Mouse (Mus musculus): ENCODE results near the gene Arhgef28. TPM values are rescaled to one million over a fixed set of nuclear protein-coding genes. Genes with fewer than 3 reads are reported as not detected.

Gene Arhgef28
- polyA plus RNA-seq, 2 experiments: 0.11 to 0.52 TPM

DNA sequence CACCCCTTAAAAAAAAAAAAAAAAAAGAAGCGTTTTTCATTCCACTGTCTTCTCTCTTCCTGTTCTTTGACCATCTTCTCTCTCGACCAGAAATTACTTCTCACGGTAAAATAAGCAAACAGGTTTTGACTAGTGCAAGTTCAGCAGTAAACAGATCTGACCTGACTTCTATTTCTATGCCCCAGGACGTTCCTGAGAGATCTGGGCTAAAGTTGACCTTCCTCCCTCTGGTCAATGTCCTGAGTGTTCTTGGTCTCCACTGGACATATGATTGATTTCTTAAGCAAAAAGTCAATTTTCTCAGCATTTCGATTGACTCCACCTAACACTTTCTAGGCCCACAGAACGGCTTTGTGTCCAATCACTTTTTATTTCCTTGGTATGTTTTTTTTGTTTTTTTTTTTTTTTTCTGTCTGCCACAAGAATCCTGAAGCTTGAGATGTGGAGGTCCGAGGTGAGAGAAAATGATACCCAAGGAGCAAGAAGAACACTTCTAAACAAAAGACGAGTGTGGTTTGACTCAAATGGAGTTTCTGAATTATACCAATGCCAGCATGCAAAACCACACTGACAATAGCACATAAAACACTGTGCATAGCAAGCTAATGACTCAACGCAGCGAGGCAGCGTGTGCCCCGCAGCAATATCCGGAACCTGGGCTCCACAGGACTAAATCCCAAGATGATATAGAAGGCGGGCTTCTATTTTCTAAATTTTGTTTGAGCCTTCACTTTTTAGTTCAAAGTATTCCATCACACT lies 278.7 kb downstream of the Arhgef28 start:
- H3K9me3 ChIP-seq (ENCODE audit: control insufficient read depth, low read length): no peaks in the 10 kb centered on the region
- no peak overlapping the region for H3K9ac ChIP-seq (replicated peaks)
- no peaks in the 10 kb centered on the region for H3K4me1 ChIP-seq (replicated peaks; ENCODE audit: control insufficient read depth in 2 of 2, insufficient read depth in 2 of 2, low read length in 1 of 2)
- no peak for DNase-seq (ENCODE audit: low read depth in 3 of 3, low spot score in 3 of 3)
- H3K36me3 ChIP-seq (replicated peaks; ENCODE audit: control insufficient read depth, insufficient read depth, low read depth): no peaks in the 10 kb centered on the region
- no peak for ATAC-seq (ENCODE audit: insufficient read depth)
- TF ChIP-seq EP300 (IDR thresholded peaks at IDR 0.05; ENCODE audit: low read depth): no peak
- no peak for TF ChIP-seq CTCF (IDR thresholded peaks at IDR 0.05; ENCODE audit: low read depth)
- H3K27ac ChIP-seq: no peak overlapping the region
- H3K27me3 ChIP-seq (ENCODE audit: control insufficient read depth, insufficient read depth, low read length): no peaks in the 10 kb centered on the region
- no peak overlapping the region for H3K4me2 ChIP-seq (ENCODE audit: low read depth)
- WGBS (ENCODE audit: insufficient replicate concordance): 24% methylated on average over 14 of the region's 14 CpGs
- no peak overlapping the region for H3K4me3 ChIP-seq (ENCODE audit: insufficient read depth in 1 of 2, low read depth in 2 of 2, low read length in 2 of 2)

DNA sequence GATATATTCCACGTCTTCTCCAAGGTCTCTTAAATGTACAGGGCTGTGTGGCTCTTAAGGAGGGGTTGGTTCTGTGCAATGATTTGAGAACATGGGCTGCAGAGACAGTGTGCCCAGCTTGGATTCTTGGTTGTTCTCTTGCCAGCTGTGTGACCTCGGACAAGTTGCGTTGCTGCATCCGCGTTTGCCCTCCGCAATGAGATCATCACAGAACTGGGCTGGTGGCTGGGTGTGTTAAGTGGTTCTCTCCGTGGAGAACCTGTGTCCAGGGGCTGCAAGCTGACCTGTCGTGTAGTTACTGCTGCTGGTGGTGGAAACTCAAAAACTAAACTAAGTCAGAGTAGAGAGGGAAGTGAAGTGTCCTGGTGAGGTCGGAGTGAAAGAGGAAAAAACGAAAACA lies 279.9 kb downstream of the Arhgef28 start:
- TF ChIP-seq CTCF (IDR thresholded peaks at IDR 0.05; ENCODE audit: low read depth): no peak
- no peak for DNase-seq (ENCODE audit: low read depth in 3 of 3, low spot score in 3 of 3)
- Histone ChIP-seq H3K4me1 (replicated peaks; ENCODE audit: control insufficient read depth in 2 of 2, insufficient read depth in 2 of 2, low read length in 1 of 2) (no peaks in the 10 kb centered on the region), H3K4me3 (ENCODE audit: insufficient read depth in 1 of 2, low read depth in 2 of 2, low read length in 2 of 2) (no peak overlapping the region), H3K4me2 (ENCODE audit: low read depth) (no peak overlapping the region), H3K9ac (replicated peaks) (no peak overlapping the region), H3K9me3 (ENCODE audit: control insufficient read depth, low read length) (no peaks in the 10 kb centered on the region), H3K27me3 (ENCODE audit: control insufficient read depth, insufficient read depth, low read length) (no peaks in the 10 kb centered on the region), H3K36me3 (replicated peaks; ENCODE audit: control insufficient read depth, insufficient read depth, low read depth) (no peaks in the 10 kb centered on the region), H3K27ac (no peak overlapping the region)
- WGBS (ENCODE audit: insufficient replicate concordance): 62% methylated on average over 10 of the region's 10 CpGs
- no peak for ATAC-seq (ENCODE audit: insufficient read depth)

- no peak overlapping the region for H3K9ac ChIP-seq (replicated peaks)
- TF ChIP-seq EP300 (IDR thresholded peaks at IDR 0.05; ENCODE audit: low read depth): no peak
- TF ChIP-seq CTCF (IDR thresholded peaks at IDR 0.05; ENCODE audit: low read depth): no peak
- 71% methylated on average over 5 of the region's 5 CpGs for WGBS (ENCODE audit: insufficient replicate concordance)
- no peaks in the 10 kb centered on the region for H3K27me3 ChIP-seq (ENCODE audit: control insufficient read depth, insufficient read depth, low read length)
- H3K36me3 ChIP-seq (replicated peaks; ENCODE audit: control insufficient read depth, insufficient read depth, low read depth): no peaks in the 10 kb centered on the region
- H3K27ac ChIP-seq: no peak overlapping the region
- H3K9me3 ChIP-seq (ENCODE audit: control insufficient read depth, low read length): no peaks in the 10 kb centered on the region
- ATAC-seq (ENCODE audit: insufficient read depth) (no peak), DNase-seq (ENCODE audit: low read depth in 3 of 3, low spot score in 3 of 3) (no peak)
- no peak overlapping the region for H3K4me3 ChIP-seq (ENCODE audit: insufficient read depth in 1 of 2, low read depth in 2 of 2, low read length in 2 of 2)
- no peaks in the 10 kb centered on the region for H3K4me1 ChIP-seq (replicated peaks; ENCODE audit: control insufficient read depth in 2 of 2, insufficient read depth in 2 of 2, low read length in 1 of 2)
- H3K4me2 ChIP-seq (ENCODE audit: low read depth): no peak overlapping the region
These were observed 283.2 kb downstream of the Arhgef28 start for GRCm38 (mm10) chr13:97923009-97923408.

GRCm38 (mm10) chr13:97919590-97919989 lies 286.6 kb downstream of the Arhgef28 start:
- no peaks in the 10 kb centered on the region for H3K9me3 ChIP-seq (ENCODE audit: control insufficient read depth, low read length)
- H3K4me2 ChIP-seq (ENCODE audit: low read depth): no peak overlapping the region
- TF ChIP-seq CTCF (IDR thresholded peaks at IDR 0.05; ENCODE audit: low read depth) (no peak), EP300 (IDR thresholded peaks at IDR 0.05; ENCODE audit: low read depth) (no peak)
- no peaks in the 10 kb centered on the region for H3K27me3 ChIP-seq (ENCODE audit: control insufficient read depth, insufficient read depth, low read length)
- no peak overlapping the region for H3K4me3 ChIP-seq (ENCODE audit: insufficient read depth in 1 of 2, low read depth in 2 of 2, low read length in 2 of 2)
- no peak for ATAC-seq (ENCODE audit: insufficient read depth)
- H3K36me3 ChIP-seq (replicated peaks; ENCODE audit: control insufficient read depth, insufficient read depth, low read depth): no peaks in the 10 kb centered on the region
- no peak overlapping the region for H3K9ac ChIP-seq (replicated peaks)
- H3K27ac ChIP-seq: no peak overlapping the region
- WGBS (ENCODE audit: insufficient replicate concordance): 72% methylated on average over 8 of the region's 8 CpGs
- H3K4me1 ChIP-seq (replicated peaks; ENCODE audit: control insufficient read depth in 2 of 2, insufficient read depth in 2 of 2, low read length in 1 of 2): no peaks in the 10 kb centered on the region
- no peak for DNase-seq (ENCODE audit: low read depth in 3 of 3, low spot score in 3 of 3)

- H3K9me3 ChIP-seq (ENCODE audit: control insufficient read depth, low read length): no peaks in the 10 kb centered on the region
- ATAC-seq (ENCODE audit: insufficient read depth): no peak
- H3K27me3 ChIP-seq (ENCODE audit: control insufficient read depth, insufficient read depth, low read length): no peaks in the 10 kb centered on the region
- no peaks in the 10 kb centered on the region for H3K4me1 ChIP-seq (replicated peaks; ENCODE audit: control insufficient read depth in 2 of 2, insufficient read depth in 2 of 2, low read length in 1 of 2)
- TF ChIP-seq CTCF (IDR thresholded peaks at IDR 0.05; ENCODE audit: low read depth) (no peak), EP300 (IDR thresholded peaks at IDR 0.05; ENCODE audit: low read depth) (no peak)
- WGBS (ENCODE audit: insufficient replicate concordance): 60% methylated on average over 12 of the region's 12 CpGs
- no peak overlapping the region for H3K9ac ChIP-seq (replicated peaks)
- no peaks in the 10 kb centered on the region for H3K36me3 ChIP-seq (replicated peaks; ENCODE audit: control insufficient read depth, insufficient read depth, low read depth)
- no peak overlapping the region for H3K4me3 ChIP-seq (ENCODE audit: insufficient read depth in 1 of 2, low read depth in 2 of 2, low read length in 2 of 2)
- no peak overlapping the region for H3K27ac ChIP-seq
- H3K4me2 ChIP-seq (ENCODE audit: low read depth): no peak overlapping the region
- no peak for DNase-seq (ENCODE audit: low read depth in 3 of 3, low spot score in 3 of 3)
These were observed 287.9 kb downstream of the Arhgef28 start for GRCm38 (mm10) chr13:97918117-97918900.

Data from liver, embryonic 14.5 days (tissue).